Mouse (Mus musculus): ENCODE data around the gene Kcnt2.

Gene Kcnt2

GRCm38 (mm10) chr1:140531285-140531908 lies 285.4 kb downstream of the Kcnt2 start:
- peak; percentile 9 for DNase-seq

DNA sequence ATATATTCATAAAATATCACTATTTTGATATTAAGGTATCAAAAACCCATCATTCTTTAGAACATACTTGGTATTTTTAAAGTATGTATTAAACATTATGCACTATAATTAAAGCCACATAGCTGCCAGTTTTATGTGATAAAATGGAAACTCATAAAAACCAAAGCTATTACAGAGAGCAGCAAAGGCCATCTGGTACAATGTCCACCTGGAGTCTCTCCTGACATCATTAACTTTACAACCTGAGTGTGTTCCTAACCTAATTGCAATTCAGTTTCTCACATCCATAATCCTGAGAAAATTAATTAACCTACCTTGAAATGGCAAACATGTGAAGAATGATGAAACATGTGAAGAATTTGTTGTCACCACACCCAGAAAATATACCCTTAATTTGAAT lies 288.9 kb downstream of the Kcnt2 start:
- DNase-seq, result no peak

DNA sequence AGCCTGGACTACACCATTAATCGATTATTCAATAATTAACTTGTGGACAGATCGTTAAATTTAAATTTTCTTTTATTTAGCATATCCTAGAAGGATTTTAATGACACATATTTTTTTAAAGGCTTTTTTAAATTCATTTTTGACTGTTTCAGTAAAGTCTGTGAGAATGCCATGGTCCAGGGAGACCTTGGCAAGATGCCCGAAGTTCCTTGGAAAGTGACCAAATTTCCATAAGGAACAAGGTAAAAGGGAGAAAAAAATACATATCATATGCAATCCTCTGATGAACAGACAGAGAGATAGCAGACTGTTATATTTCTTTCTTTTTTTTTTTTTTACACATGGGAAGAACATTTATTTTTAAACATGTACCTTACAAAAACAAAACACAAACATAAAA lies 296.1 kb downstream of the Kcnt2 start:
- DNase-seq, result no peak

DNA sequence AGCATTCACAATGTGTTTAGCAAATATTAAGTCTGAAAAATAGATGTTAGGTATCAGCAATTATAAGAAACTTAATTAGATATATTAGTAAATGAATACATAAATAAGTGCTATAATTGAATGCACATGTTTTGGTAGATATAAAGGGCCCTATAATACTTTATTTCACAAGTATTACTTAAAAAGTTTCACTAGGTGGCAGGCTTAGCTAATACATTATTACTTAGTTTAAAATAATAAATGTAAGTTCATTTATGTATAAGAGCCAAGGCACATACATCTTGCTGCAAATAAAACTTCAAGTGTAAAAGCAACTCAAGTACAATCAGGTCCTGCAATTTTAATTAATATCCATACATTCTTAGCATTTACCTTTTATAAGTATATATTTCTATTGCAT lies 302.8 kb downstream of the Kcnt2 start:
- no peak for DNase-seq

- peak; percentile 14 for DNase-seq
These were observed 314.8 kb downstream of the Kcnt2 start for GRCm38 (mm10) chr1:140560801-140561200.

- no peak for DNase-seq
These were observed 326.2 kb downstream of the Kcnt2 start for GRCm38 (mm10) chr1:140572141-140572540.

- no peak for DNase-seq
These were observed 332.6 kb downstream of the Kcnt2 start for GRCm38 (mm10) chr1:140578607-140579006.

GRCm38 (mm10) chr1:140588302-140588701 lies 342.3 kb downstream of the Kcnt2 start:
- no peak for DNase-seq

DNA sequence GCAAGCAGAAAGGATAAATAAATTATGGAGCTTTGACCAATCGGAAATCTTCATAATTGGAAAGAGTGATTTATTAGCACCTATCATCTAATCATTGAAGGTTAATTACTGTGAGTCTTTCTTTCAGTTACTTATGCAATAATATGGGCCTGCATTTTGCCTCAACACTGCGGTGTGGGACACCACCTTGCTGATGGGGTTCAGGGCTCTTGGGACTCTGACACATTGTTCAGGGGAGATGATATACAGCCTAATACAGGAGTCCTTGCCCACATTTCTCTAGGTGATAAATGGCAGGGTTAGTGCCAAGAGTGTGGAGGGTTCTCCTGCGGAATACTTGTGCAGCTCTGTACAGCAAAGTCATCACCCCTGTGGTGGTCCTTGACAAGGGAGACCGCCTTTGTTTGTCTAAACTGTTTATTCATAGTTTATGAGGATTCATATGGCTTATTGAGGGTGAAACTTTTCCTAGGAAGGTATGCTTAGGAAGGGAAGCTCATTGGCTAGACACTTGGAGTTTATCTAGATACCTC lies 362.9 kb downstream of the Kcnt2 start:
- DNase-seq, result no peak

- no peak for DNase-seq
These were observed 367.1 kb downstream of the Kcnt2 start for GRCm38 (mm10) chr1:140613101-140613500.

- no peak for DNase-seq
These were observed 368.9 kb downstream of the Kcnt2 start for GRCm38 (mm10) chr1:140614840-140615239.

- no peak for DNase-seq
These were observed 372.2 kb downstream of the Kcnt2 start for GRCm38 (mm10) chr1:140618164-140618563.

GRCm38 (mm10) chr1:140624918-140625317 lies 379.0 kb downstream of the Kcnt2 start:
- no peak for DNase-seq

GRCm38 (mm10) chr1:140659607-140660340 lies 413.8 kb downstream of the Kcnt2 start:
- DNase-seq, result no peak

DNA sequence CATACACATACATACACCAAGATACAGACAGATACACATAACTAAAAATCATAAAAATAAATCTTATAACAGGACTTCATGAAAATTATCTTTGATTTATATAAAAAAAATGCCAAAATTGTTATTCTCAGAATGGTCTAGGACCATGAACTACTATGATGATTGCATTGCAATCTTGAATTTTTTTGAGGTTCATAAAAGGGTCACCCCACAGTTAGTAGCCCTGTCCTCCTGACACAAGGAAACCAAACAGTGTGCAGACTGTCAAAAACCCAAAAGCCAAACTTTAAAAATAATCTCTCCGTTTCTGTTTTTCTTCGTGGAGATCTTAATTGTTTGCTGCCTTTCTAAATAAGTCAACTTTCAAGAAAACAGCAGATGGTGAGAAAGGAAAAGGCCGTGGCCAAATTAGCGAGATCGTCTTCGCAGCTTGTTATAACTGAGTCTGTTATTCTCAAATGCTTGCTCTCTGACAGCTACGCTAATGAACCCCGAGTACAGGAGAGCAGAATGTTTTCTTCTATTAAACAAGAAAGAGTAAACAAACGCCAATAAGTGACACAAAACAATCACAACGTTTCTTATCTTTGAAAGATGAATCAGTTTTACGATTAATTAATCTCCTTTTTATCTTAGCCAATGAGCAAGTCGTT lies 414.9 kb downstream of the Kcnt2 start:
- no peak for DNase-seq

GRCm38 (mm10) chr1:140661404-140661787 lies 415.4 kb downstream of the Kcnt2 start:
- peak; percentile 7 for DNase-seq
